14 mouse cellular contexts compared by ENCODE assay signal in the genomic region with DNA sequence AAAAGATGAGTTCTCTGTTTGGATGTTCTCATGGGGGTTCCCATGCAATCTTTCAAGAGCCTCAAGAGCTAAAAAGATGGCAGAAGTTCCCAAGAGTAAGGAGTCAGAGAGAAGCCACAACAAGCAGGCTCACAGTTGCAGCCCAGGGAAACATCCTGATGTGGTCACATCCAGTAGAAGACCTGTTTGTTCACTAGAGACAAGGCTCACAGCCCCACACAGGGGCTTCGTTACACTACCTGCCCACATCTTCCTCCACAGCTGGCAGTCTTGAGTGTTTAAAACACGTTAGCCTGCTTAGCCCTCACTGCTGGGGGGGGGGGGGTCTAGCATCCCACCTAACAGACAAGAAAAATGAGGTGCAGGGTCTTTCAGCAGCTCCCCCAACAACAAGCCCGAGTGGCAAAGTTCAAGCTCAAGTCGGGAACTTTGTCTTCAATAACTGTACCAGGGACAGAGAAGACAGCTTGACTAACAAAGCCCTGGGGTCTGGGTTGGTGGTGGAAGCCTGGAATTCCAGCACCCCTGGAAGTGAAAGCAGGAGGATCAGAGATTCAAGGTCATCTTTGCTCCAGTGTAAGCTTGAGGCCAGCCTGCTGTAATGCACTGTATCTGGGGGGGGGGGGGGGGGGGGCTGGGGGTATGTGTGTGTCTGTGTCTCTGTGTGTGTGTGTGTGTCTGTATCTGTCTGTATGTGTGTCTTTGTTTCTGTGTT. TPM values are rescaled to one million over a fixed set of nuclear protein-coding genes. Genes with fewer than 3 reads are reported as not detected.
DNase-seq lines count a peak whose midpoint lies in the region; ATAC-seq lines count a peak whose summit lies in the region.
"Had no signal": no experiment of that assay in that cellular context is flagged by ENCODE, and none has a peak within 500 bp of the region (broad histone marks: within the 10 kb centered on the region; RNA-seq: fewer than 3 reads in every experiment).

No protein-coding gene starts in this region.

- WGBS in forebrain, embryonic 10.5 days: 69% methylated on average over 4 of the region's 4 CpGs
- 68% methylated on average over 4 of the region's 4 CpGs for WGBS in forebrain, embryonic 11.5 days
- WGBS in intestine, embryonic 16.5 days: 48% methylated on average over 4 of the region's 4 CpGs
- 51% methylated on average over 4 of the region's 4 CpGs for WGBS in intestine, embryonic 15.5 days
- WGBS in liver, embryonic 13.5 days (ENCODE audit: insufficient replicate concordance): 68% methylated on average over 4 of the region's 4 CpGs

- 0 out of 2 replicates have a peak, but pooled peaks cover 6% of the 10 kb centered on the region for H3K27me3 ChIP-seq in forebrain, embryonic 10.5 days (ENCODE audit: poor library complexity, severe bottlenecking)
- no peaks in the 10 kb centered on the region for H3K27me3 ChIP-seq in forebrain, embryonic 11.5 days (ENCODE audit: control insufficient read depth, insufficient read depth, low read length)
- H3K27me3 ChIP-seq in intestine, embryonic 16.5 days (replicated peaks; ENCODE audit: control insufficient read depth, insufficient read depth, low read length): no peaks in the 10 kb centered on the region
- no peaks in the 10 kb centered on the region for H3K27me3 ChIP-seq in intestine, embryonic 15.5 days (replicated peaks)
- no peaks in the 10 kb centered on the region for H3K27me3 ChIP-seq in liver, embryonic 13.5 days
- H3K27me3 ChIP-seq: neural tube, embryonic 15.5 days had no signal

- H3K27ac ChIP-seq in forebrain, embryonic 10.5 days: peak overlapping the region; percentile 51
- no peak overlapping the region for H3K27ac ChIP-seq in forebrain, embryonic 11.5 days (ENCODE audit: low read depth, low read length)
- H3K27ac ChIP-seq in intestine, embryonic 16.5 days (ENCODE audit: low read length): 0 out of 2 replicates have a peak overlapping the region, but pooled peaks have one; percentile 15
- no peak overlapping the region for H3K27ac ChIP-seq in intestine, embryonic 15.5 days
- peak overlapping the region; percentile 13; the same call in 1 of the 2 replicates for H3K27ac ChIP-seq in liver, embryonic 13.5 days
- H3K27ac ChIP-seq: neural tube, embryonic 15.5 days had no signal

- H3K9ac ChIP-seq in forebrain, embryonic 11.5 days (ENCODE audit: low read length): no peak overlapping the region
- no peak overlapping the region for H3K9ac ChIP-seq in intestine, embryonic 16.5 days (ENCODE audit: low read depth, low read length)
- H3K9ac ChIP-seq in intestine, embryonic 15.5 days: no peak overlapping the region
- no peak overlapping the region for H3K9ac ChIP-seq in liver, embryonic 13.5 days
- H3K9ac ChIP-seq: neural tube, embryonic 15.5 days had no signal

- no peak overlapping the region for H3K4me3 ChIP-seq in forebrain, embryonic 10.5 days
- no peak overlapping the region for H3K4me3 ChIP-seq in forebrain, embryonic 11.5 days (ENCODE audit: low read depth, low read length)
- H3K4me3 ChIP-seq in intestine, embryonic 16.5 days (ENCODE audit: low read length): no peak overlapping the region
- no peak overlapping the region for H3K4me3 ChIP-seq in intestine, embryonic 15.5 days (replicated peaks)
- H3K4me3 ChIP-seq in liver, embryonic 13.5 days (replicated peaks): no peak overlapping the region
- H3K4me3 ChIP-seq: neural tube, embryonic 15.5 days had no signal

- DNase-seq in forebrain, embryonic 10.5 days (ENCODE audit: extremely low spot score, low spot score): no peak
- no peak for DNase-seq in forebrain, embryonic 11.5 days (ENCODE audit: low spot score)
- DNase-seq in CD4-positive helper T cell, adult 2 months (ENCODE audit: low read depth, low spot score): peak; percentile 38
- no peak for DNase-seq in liver, embryonic 13.5 days
- DNase-seq in layer of hippocampus, postnatal 10 days (ENCODE audit: low spot score in 2 of 2): no peak
- DNase-seq: adrenal gland, postnatal 25 days; cerebellum, adult 2 months; lung, postnatal 10 days; midbrain, embryonic 14.5 days had no signal

- ATAC-seq in forebrain, embryonic 11.5 days (replicated peaks; ENCODE audit: low FRiP score): no peak
- no peak for ATAC-seq in intestine, embryonic 16.5 days
- ATAC-seq in intestine, embryonic 15.5 days: no peak
- no peak for ATAC-seq in liver, embryonic 13.5 days (ENCODE audit: low read depth)
- ATAC-seq in megakaryocyte progenitor cell, adult 5-6 weeks (replicated peaks; ENCODE audit: poor library complexity): no peak
- ATAC-seq: forebrain, embryonic 14.5 days had no signal

- H3K4me2 ChIP-seq in forebrain, embryonic 11.5 days (ENCODE audit: low read depth, low read length, severe bottlenecking): no peak overlapping the region
- H3K4me2 ChIP-seq in intestine, embryonic 16.5 days (ENCODE audit: low read depth, low read length): no peak overlapping the region
- no peak overlapping the region for H3K4me2 ChIP-seq in intestine, embryonic 15.5 days (replicated peaks)
- H3K4me2 ChIP-seq in liver, embryonic 13.5 days: no peak overlapping the region
- H3K4me2 ChIP-seq: neural tube, embryonic 15.5 days had no signal

- H3K9me3 ChIP-seq in forebrain, embryonic 10.5 days: no peaks in the 10 kb centered on the region
- H3K9me3 ChIP-seq in forebrain, embryonic 11.5 days (ENCODE audit: control insufficient read depth, low read length): no peaks in the 10 kb centered on the region
- H3K9me3 ChIP-seq in intestine, embryonic 16.5 days (ENCODE audit: control insufficient read depth, low read length): no peaks in the 10 kb centered on the region
- H3K9me3 ChIP-seq in intestine, embryonic 15.5 days: no peaks in the 10 kb centered on the region
- H3K9me3 ChIP-seq in liver, embryonic 13.5 days (replicated peaks): no peaks in the 10 kb centered on the region
- H3K9me3 ChIP-seq: neural tube, embryonic 15.5 days had no signal

- no peaks in the 10 kb centered on the region for H3K36me3 ChIP-seq in forebrain, embryonic 10.5 days (replicated peaks)
- no peaks in the 10 kb centered on the region for H3K36me3 ChIP-seq in forebrain, embryonic 11.5 days (ENCODE audit: control insufficient read depth, insufficient read depth, low read length)
- H3K36me3 ChIP-seq in intestine, embryonic 16.5 days (ENCODE audit: control insufficient read depth, insufficient read depth, low read length): no peaks in the 10 kb centered on the region
- no peaks in the 10 kb centered on the region for H3K36me3 ChIP-seq in intestine, embryonic 15.5 days
- no peaks in the 10 kb centered on the region for H3K36me3 ChIP-seq in liver, embryonic 13.5 days
- H3K36me3 ChIP-seq: neural tube, embryonic 15.5 days had no signal

- peaks cover 86% of the 10 kb centered on the region for H3K4me1 ChIP-seq in forebrain, embryonic 10.5 days
- peaks cover 8% of the 10 kb centered on the region for H3K4me1 ChIP-seq in forebrain, embryonic 11.5 days (replicated peaks; ENCODE audit: control insufficient read depth, insufficient read depth, low read length)
- peaks cover 80% of the 10 kb centered on the region for H3K4me1 ChIP-seq in intestine, embryonic 16.5 days (ENCODE audit: control insufficient read depth, insufficient read depth, low read length)
- H3K4me1 ChIP-seq in intestine, embryonic 15.5 days (replicated peaks): peaks cover 64% of the 10 kb centered on the region
- peaks cover 92% of the 10 kb centered on the region for H3K4me1 ChIP-seq in liver, embryonic 13.5 days (replicated peaks)

RNA-seq across cellular contexts. Expression of a gene that starts 14.5 kb away (rescaled TPM):
- polyA plus RNA-seq in forebrain, embryonic 10.5 days (2016; fragmentation: Nextera tagmentation; extraction: Ambion mirVana): 1.5 and 1.8 TPM in 2 replicates
- 5.2 and 5.4 TPM in 2 replicates for polyA plus RNA-seq in forebrain, embryonic 11.5 days (2014; fragmentation: Nextera tagmentation; extraction: Ambion mirVana)
- polyA plus RNA-seq in intestine, embryonic 16.5 days (2015; fragmentation: Nextera tagmentation; extraction: Ambion mirVana): 3.0 and 3.6 TPM in 2 replicates
- polyA plus RNA-seq in intestine, embryonic 15.5 days (2015; fragmentation: Nextera tagmentation; extraction: Ambion mirVana): 4.8 and 5.0 TPM in 2 replicates
- polyA plus RNA-seq in liver, embryonic 13.5 days (2015; fragmentation: Nextera tagmentation; extraction: Ambion mirVana): 0.54 and 0.62 TPM in 2 replicates
- 1.3 and 1.6 TPM in 2 replicates for total RNA-seq in megakaryocyte progenitor cell, adult 5-6 weeks (2015)
- 1.1 and 1.4 TPM in 2 replicates for total RNA-seq in megakaryocyte progenitor cell, adult 5-6 weeks (2017)
- total RNA-seq in layer of hippocampus, postnatal 10 days (2021): 10 to 100 TPM; 28.0 to 29.1 TPM

Comparison
In these comparisons a context has a peak if more than half of its experiments do, and no peak if none do; other contexts are left out.
1. H3K27ac ChIP-seq: peak in forebrain, embryonic 10.5 days (single experiment), intestine, embryonic 16.5 days (single experiment) and liver, embryonic 13.5 days (single experiment); none in forebrain, embryonic 11.5 days (single experiment) and intestine, embryonic 15.5 days (single experiment).